Mouse (Mus musculus): ENCODE measurements around the gene Ccna1. TPM values are rescaled to one million over a fixed set of nuclear protein-coding genes. Genes with fewer than 3 reads are reported as not detected.

The Ccna1 gene
- 8.3 and 14.6 TPM in 2 replicates for polyA plus RNA-seq (2015; fragmentation: Nextera tagmentation; extraction: Ambion mirVana)

- under 1% methylated on average over 71 of the region's 73 CpGs for WGBS
- Histone ChIP-seq H3K36me3 (no peaks in the 10 kb centered on the region), H3K27me3 (peaks cover 26% of the 10 kb centered on the region), H3K4me1 (peaks cover 14% of the 10 kb centered on the region), H3K4me2 (replicated peaks) (peak within 1 kb of the TSS; percentile 100), H3K4me3 (replicated peaks) (peak within 1 kb of the TSS; percentile 57), H3K9me3 (replicated peaks) (no peaks in the 10 kb centered on the region), H3K9ac (peak within 1 kb of the TSS; percentile 33), H3K27ac (replicated peaks) (no peak within 1 kb of the TSS)
- peak; percentile 91 for ATAC-seq (ENCODE audit: insufficient number of reproducible peaks, low FRiP score, low TSS enrichment, low read depth)
Measured at GRCm38 (mm10) chr3:55055038-55055746, at the start of gene Ccna1. Gene Ccna1 (minus strand): TSS chr3:55055501.

GRCm38 (mm10) chr3:55101092-55101491, 45.8 kb upstream of the Ccna1 start:
- Histone ChIP-seq H3K9me3 (replicated peaks) (no peaks in the 10 kb centered on the region), H3K36me3 (no peaks in the 10 kb centered on the region), H3K27me3 (no peaks in the 10 kb centered on the region), H3K4me1 (0 out of 2 replicates have a peak, but pooled peaks cover 4% of the 10 kb centered on the region), H3K4me3 (replicated peaks) (no peak overlapping the region), H3K9ac (no peak overlapping the region), H3K4me2 (replicated peaks) (no peak overlapping the region), H3K27ac (replicated peaks) (no peak overlapping the region)
- ATAC-seq (ENCODE audit: insufficient number of reproducible peaks, low FRiP score, low TSS enrichment, low read depth): no peak

GRCm38 (mm10) chr3:55098990-55099389, 43.7 kb upstream of the Ccna1 start:
- Histone ChIP-seq H3K9me3 (replicated peaks) (no peaks in the 10 kb centered on the region), H3K4me1 (0 out of 2 replicates have a peak, but pooled peaks cover 4% of the 10 kb centered on the region), H3K27me3 (no peaks in the 10 kb centered on the region), H3K9ac (no peak overlapping the region), H3K27ac (replicated peaks) (peak overlapping the region; percentile 63; the same call in 1 of the 2 replicates), H3K4me2 (replicated peaks) (no peak overlapping the region), H3K36me3 (no peaks in the 10 kb centered on the region), H3K4me3 (replicated peaks) (no peak overlapping the region)
- WGBS: 66% methylated on average over 11 of the region's 11 CpGs
- no peak for ATAC-seq (ENCODE audit: insufficient number of reproducible peaks, low FRiP score, low TSS enrichment, low read depth)

- no peaks in the 10 kb centered on the region for H3K36me3 ChIP-seq
- WGBS: 68% methylated on average over 2 of the region's 2 CpGs
- no peak for ATAC-seq (ENCODE audit: insufficient number of reproducible peaks, low FRiP score, low TSS enrichment, low read depth)
Measured at GRCm38 (mm10) chr3:55098014-55098413, 42.7 kb upstream of the Ccna1 start.

GRCm38 (mm10) chr3:55097186-55097585, 41.9 kb upstream of the Ccna1 start:
- no peaks in the 10 kb centered on the region for H3K27me3 ChIP-seq
- no peak overlapping the region for H3K4me3 ChIP-seq (replicated peaks)
- no peaks in the 10 kb centered on the region for H3K36me3 ChIP-seq
- WGBS: 58% methylated on average over 2 of the region's 2 CpGs
- no peak for ATAC-seq (ENCODE audit: insufficient number of reproducible peaks, low FRiP score, low TSS enrichment, low read depth)
- no peak overlapping the region for H3K9ac ChIP-seq
- H3K4me2 ChIP-seq (replicated peaks): no peak overlapping the region
- 0 out of 2 replicates have a peak overlapping the region, but pooled peaks have one; percentile 87 for H3K27ac ChIP-seq (replicated peaks)
- H3K4me1 ChIP-seq: 0 out of 2 replicates have a peak, but pooled peaks cover 4% of the 10 kb centered on the region
- H3K9me3 ChIP-seq (replicated peaks): no peaks in the 10 kb centered on the region

More at GRCm38 (mm10) chr3:55098014-55098413, 42.7 kb upstream of the Ccna1 start:
- Histone ChIP-seq H3K4me1 (0 out of 2 replicates have a peak, but pooled peaks cover 4% of the 10 kb centered on the region), H3K4me3 (replicated peaks) (no peak overlapping the region), H3K27me3 (no peaks in the 10 kb centered on the region), H3K9me3 (replicated peaks) (no peaks in the 10 kb centered on the region), H3K9ac (no peak overlapping the region), H3K27ac (replicated peaks) (no peak overlapping the region), H3K4me2 (replicated peaks) (no peak overlapping the region)

- 61% methylated on average over 2 of the region's 2 CpGs for WGBS
- no peaks in the 10 kb centered on the region for H3K9me3 ChIP-seq (replicated peaks)
- no peaks in the 10 kb centered on the region for H3K36me3 ChIP-seq
- H3K27me3 ChIP-seq: no peaks in the 10 kb centered on the region
- no peak overlapping the region for H3K4me3 ChIP-seq (replicated peaks)
- H3K4me2 ChIP-seq (replicated peaks): 0 out of 2 replicates have a peak overlapping the region, but pooled peaks have one; percentile 32
- H3K4me1 ChIP-seq: 0 out of 2 replicates have a peak, but pooled peaks cover 4% of the 10 kb centered on the region
- H3K9ac ChIP-seq: no peak overlapping the region
- peak overlapping the region; percentile 87 for H3K27ac ChIP-seq (replicated peaks)
- no peak for ATAC-seq (ENCODE audit: insufficient number of reproducible peaks, low FRiP score, low TSS enrichment, low read depth)
Measured at GRCm38 (mm10) chr3:55096655-55097005, 41.3 kb upstream of the Ccna1 start.

GRCm38 (mm10) chr3:55095968-55096654, 40.8 kb upstream of the Ccna1 start:
- 18% methylated on average over 8 of the region's 8 CpGs for WGBS
- Histone ChIP-seq H3K9ac (no peak overlapping the region), H3K4me3 (replicated peaks) (no peak overlapping the region), H3K36me3 (no peaks in the 10 kb centered on the region), H3K27me3 (no peaks in the 10 kb centered on the region), H3K4me1 (0 out of 2 replicates have a peak, but pooled peaks cover 4% of the 10 kb centered on the region), H3K27ac (replicated peaks) (peak overlapping the region; percentile 87), H3K9me3 (replicated peaks) (no peaks in the 10 kb centered on the region), H3K4me2 (replicated peaks) (peak overlapping the region; percentile 32; the same call in 1 of the 2 replicates)
- peak; percentile 73 for ATAC-seq (ENCODE audit: insufficient number of reproducible peaks, low FRiP score, low TSS enrichment, low read depth)

GRCm38 (mm10) chr3:55093161-55093560, 37.9 kb upstream of the Ccna1 start:
- Histone ChIP-seq H3K4me2 (replicated peaks) (no peak overlapping the region), H3K36me3 (no peaks in the 10 kb centered on the region), H3K9ac (no peak overlapping the region), H3K4me3 (replicated peaks) (no peak overlapping the region), H3K27ac (replicated peaks) (no peak overlapping the region), H3K4me1 (0 out of 2 replicates have a peak, but pooled peaks cover 4% of the 10 kb centered on the region), H3K27me3 (no peaks in the 10 kb centered on the region), H3K9me3 (replicated peaks) (no peaks in the 10 kb centered on the region)
- 83% methylated on average over 1 of the region's 1 CpGs for WGBS
- ATAC-seq (ENCODE audit: insufficient number of reproducible peaks, low FRiP score, low TSS enrichment, low read depth): no peak

GRCm38 (mm10) chr3:55089291-55089690, 34.0 kb upstream of the Ccna1 start:
- H3K4me1 ChIP-seq: no peaks in the 10 kb centered on the region
- 74% methylated on average over 4 of the region's 4 CpGs for WGBS
- no peak for ATAC-seq (ENCODE audit: insufficient number of reproducible peaks, low FRiP score, low TSS enrichment, low read depth)
- no peaks in the 10 kb centered on the region for H3K9me3 ChIP-seq (replicated peaks)
- no peak overlapping the region for H3K4me2 ChIP-seq (replicated peaks)
- H3K27me3 ChIP-seq: no peaks in the 10 kb centered on the region
- no peaks in the 10 kb centered on the region for H3K36me3 ChIP-seq
- H3K27ac ChIP-seq (replicated peaks): no peak overlapping the region
- no peak overlapping the region for H3K9ac ChIP-seq
- H3K4me3 ChIP-seq (replicated peaks): no peak overlapping the region

GRCm38 (mm10) chr3:55088843-55089242, 33.5 kb upstream of the Ccna1 start:
- no peak overlapping the region for H3K4me2 ChIP-seq (replicated peaks)
- no peaks in the 10 kb centered on the region for H3K9me3 ChIP-seq (replicated peaks)
- H3K4me1 ChIP-seq: no peaks in the 10 kb centered on the region
- ATAC-seq (ENCODE audit: insufficient number of reproducible peaks, low FRiP score, low TSS enrichment, low read depth): no peak
- H3K4me3 ChIP-seq (replicated peaks): no peak overlapping the region
- no peak overlapping the region for H3K27ac ChIP-seq (replicated peaks)
- no peaks in the 10 kb centered on the region for H3K36me3 ChIP-seq
- no peaks in the 10 kb centered on the region for H3K27me3 ChIP-seq
- 66% methylated on average over 3 of the region's 3 CpGs for WGBS
- H3K9ac ChIP-seq: no peak overlapping the region

- WGBS: 59% methylated on average over 4 of the region's 4 CpGs
- no peak overlapping the region for H3K4me3 ChIP-seq (replicated peaks)
Measured at GRCm38 (mm10) chr3:55088359-55088758, 33.1 kb upstream of the Ccna1 start.

More at GRCm38 (mm10) chr3:55088359-55088758, 33.1 kb upstream of the Ccna1 start:
- H3K9me3 ChIP-seq (replicated peaks): no peaks in the 10 kb centered on the region
- H3K27ac ChIP-seq (replicated peaks): no peak overlapping the region
- H3K27me3 ChIP-seq: no peaks in the 10 kb centered on the region
- H3K4me2 ChIP-seq (replicated peaks): no peak overlapping the region
- no peaks in the 10 kb centered on the region for H3K4me1 ChIP-seq
- no peak overlapping the region for H3K9ac ChIP-seq
- no peak for ATAC-seq (ENCODE audit: insufficient number of reproducible peaks, low FRiP score, low TSS enrichment, low read depth)
- no peaks in the 10 kb centered on the region for H3K36me3 ChIP-seq
